Mouse (Mus musculus) kidney, embryonic 15.5 days (tissue): ENCODE measurements around the gene Slc29a1. TPM values are rescaled to one million over a fixed set of nuclear protein-coding genes. Genes with fewer than 3 reads are reported as not detected.

ENCODE experiments used
- ATAC-seq: fragments of 200-750 bp; cut with Nextera tagmentation; replicated peaks from 2 replicates; pipeline ENCODE4 v1.8.0; 2017; ENCODE audit warnings: moderate TSS enrichment; ENCODE audit not compliant: low FRiP score
- H3K27ac ChIP-seq: fragments of 300-500 bp; sonication (generic); 2 replicates; pipeline ENCODE4 v1.5.1; 2015; ENCODE audit warnings: mild to moderate bottlenecking, inconsistent platforms
- H3K27me3 ChIP-seq: fragments of 300-500 bp; sonication (generic); 2 replicates; pipeline ENCODE4 v1.6.1; 2015; ENCODE audit warnings: inconsistent platforms
- H3K36me3 ChIP-seq: fragments of 300-500 bp; sonication (generic); 2 replicates; pipeline ENCODE4 v1.6.1; 2015; ENCODE audit warnings: inconsistent platforms
- H3K4me1 ChIP-seq: fragments of 300-500 bp; sonication (generic); 2 replicates; pipeline ENCODE4 v1.6.1; 2015; ENCODE audit warnings: inconsistent platforms
- H3K4me2 ChIP-seq: fragments of 300-500 bp; sonication (generic); 2 replicates; pipeline ENCODE4 v1.6.1; 2015; ENCODE audit warnings: moderate library complexity, mild to moderate bottlenecking, inconsistent platforms
- H3K4me3 ChIP-seq: fragments of 300-500 bp; sonication (generic); replicated peaks from 2 replicates; pipeline ENCODE4 v1.5.1; 2015; ENCODE audit warnings: mild to moderate bottlenecking, inconsistent platforms
- H3K9ac ChIP-seq: fragments of 300-500 bp; sonication (generic); 2 replicates; pipeline ENCODE4 v1.6.1; 2015; ENCODE audit warnings: mild to moderate bottlenecking, inconsistent platforms
- H3K9me3 ChIP-seq: fragments of 300-500 bp; sonication (generic); replicated peaks from 2 replicates; pipeline ENCODE4 v1.6.1; 2016; ENCODE audit warnings: inconsistent platforms
- WGBS: fragments of 180-500 bp; shearing (Covaris S2); methylation state at CpG from one replicate; pipeline ENCODE4 v1.1.7; 2015; ENCODE audit warnings: mixed read lengths; 5-methylcytosine and 5-hydroxymethylcytosine counted together
- polyA plus RNA-seq: library from polyadenylated mRNA; unstranded; fragments of >200 nt; fragmentation: Nextera tagmentation; extraction: Ambion mirVana; gene quantifications from 2 replicates; pipeline ENCODE4 v1.2.1, GENCODE M21; 2015

Gene Slc29a1
- polyA plus RNA-seq, 1 experiment from 2014 or later = 102 TPM

GRCm38 (mm10) chr17:45606992-45607879 is 7.8 kb upstream of the Slc29a1 start:
- Histone ChIP-seq H3K4me1 (peaks cover 8% of the 10 kb centered on the region), H3K27me3 (peaks cover 2% of the 10 kb centered on the region; the same call in 1 of the 2 replicates), H3K9ac (no peak overlapping the region), H3K4me3 (no peak overlapping the region), H3K36me3 (no peaks in the 10 kb centered on the region), H3K4me2 (no peak overlapping the region), H3K9me3 (no peaks in the 10 kb centered on the region), H3K27ac (no peak overlapping the region)
- no peak for ATAC-seq
- 81% methylated on average over 15 of the region's 15 CpGs for WGBS

DNA sequence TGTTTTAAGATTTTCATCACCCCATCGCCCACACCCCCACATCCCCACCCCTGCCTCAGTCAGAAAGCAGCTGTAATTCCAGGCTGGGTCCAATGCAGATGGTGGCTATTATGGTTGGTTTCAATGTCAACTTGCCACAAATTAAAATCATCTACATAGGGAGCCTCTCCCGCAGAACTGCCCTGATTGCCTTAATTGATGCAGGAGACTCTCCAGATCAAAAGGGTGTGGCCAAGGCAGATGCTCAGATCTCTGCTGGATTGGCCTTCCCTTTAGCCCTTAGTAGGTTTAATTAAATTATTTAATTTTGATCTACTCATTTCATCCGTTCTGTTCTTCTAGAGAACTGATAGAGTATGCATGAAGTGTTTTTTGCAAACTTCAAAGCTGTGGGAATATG is 3.6 kb upstream of the Slc29a1 start:
- no peak overlapping the region for H3K4me3 ChIP-seq
- no peak overlapping the region for H3K4me2 ChIP-seq
- no peak overlapping the region for H3K9ac ChIP-seq
- H3K36me3 ChIP-seq = no peaks in the 10 kb centered on the region
- no peak overlapping the region for H3K27ac ChIP-seq
- H3K9me3 ChIP-seq = no peaks in the 10 kb centered on the region
- ATAC-seq = no peak
- H3K4me1 ChIP-seq = peaks cover 28% of the 10 kb centered on the region
- H3K27me3 ChIP-seq = peaks cover 24% of the 10 kb centered on the region
- 83% methylated on average over 3 of the region's 3 CpGs for WGBS

GRCm38 (mm10) chr17:45601877-45602304 is 2.5 kb upstream of the Slc29a1 start, which contains the start of gene Mymx:
TSS of gene Mymx (minus strand) at chr17:45602102.
- 39% methylated on average over 6 of the region's 6 CpGs for WGBS
- H3K4me2 ChIP-seq = peak within 1 kb of the TSS; percentile 7
- no peaks in the 10 kb centered on the region for H3K9me3 ChIP-seq

GRCm38 (mm10) chr17:45601325-45601724 is 1.9 kb upstream of the Slc29a1 start:
- H3K4me3 ChIP-seq = no peak overlapping the region
- peak overlapping the region; percentile 70 for H3K27ac ChIP-seq
- peaks cover 38% of the 10 kb centered on the region for H3K4me1 ChIP-seq
- no peaks in the 10 kb centered on the region for H3K9me3 ChIP-seq
- ATAC-seq = no peak
- H3K4me2 ChIP-seq = peak overlapping the region; percentile 7
- WGBS = 20% methylated on average over 22 of the region's 22 CpGs
- H3K36me3 ChIP-seq = no peaks in the 10 kb centered on the region
- no peak overlapping the region for H3K9ac ChIP-seq
- H3K27me3 ChIP-seq = peaks cover 24% of the 10 kb centered on the region

More at GRCm38 (mm10) chr17:45601877-45602304, 2.5 kb upstream of the Slc29a1 start, which contains the start of gene Mymx:
- no peak within 1 kb of the TSS for H3K9ac ChIP-seq
- H3K27ac ChIP-seq = peak within 1 kb of the TSS; percentile 70
- H3K36me3 ChIP-seq = no peaks in the 10 kb centered on the region
- H3K27me3 ChIP-seq = peaks cover 24% of the 10 kb centered on the region
- ATAC-seq = peak; percentile 24; the same call in 1 of the 2 replicates
- H3K4me1 ChIP-seq = peaks cover 32% of the 10 kb centered on the region
- no peak within 1 kb of the TSS for H3K4me3 ChIP-seq

- 55% methylated on average over 8 of the region's 8 CpGs for WGBS
- Histone ChIP-seq H3K36me3 (no peaks in the 10 kb centered on the region), H3K9me3 (no peaks in the 10 kb centered on the region), H3K27ac (no peak overlapping the region), H3K4me2 (peak overlapping the region; percentile 83), H3K4me1 (peaks cover 48% of the 10 kb centered on the region), H3K27me3 (peaks cover 24% of the 10 kb centered on the region), H3K9ac (no peak overlapping the region), H3K4me3 (no peak overlapping the region)
- no peak for ATAC-seq
Measured at GRCm38 (mm10) chr17:45600267-45600666, 861 bp upstream of the Slc29a1 start.

DNA sequence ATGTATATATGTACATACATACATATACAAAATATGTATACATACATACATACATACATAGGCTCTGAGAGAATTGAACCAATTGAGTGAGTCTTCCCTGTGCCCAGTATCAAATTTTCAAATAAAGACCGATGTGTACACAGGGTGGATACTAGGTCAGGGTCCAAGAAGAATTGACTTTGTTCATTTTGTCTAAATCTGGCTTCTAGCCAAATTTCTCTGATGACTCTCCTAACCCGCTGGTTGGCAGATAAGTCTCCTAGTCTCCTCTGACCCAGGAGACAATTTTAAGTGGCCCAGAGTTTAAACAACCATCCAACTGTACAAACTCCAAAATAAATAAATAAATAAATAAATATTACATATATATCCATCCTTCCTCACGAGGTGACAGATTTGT is 515 bp downstream of the Slc29a1 start:
- no peak overlapping the region; the same call in 1 of the 2 replicates for H3K9ac ChIP-seq
- H3K27ac ChIP-seq = peak overlapping the region; percentile 58; the same call in 1 of the 2 replicates
- H3K4me2 ChIP-seq = peak overlapping the region; percentile 83
- peak overlapping the region; percentile 45 for H3K4me3 ChIP-seq
- no peaks in the 10 kb centered on the region for H3K9me3 ChIP-seq
- H3K36me3 ChIP-seq = no peaks in the 10 kb centered on the region
- WGBS = 52% methylated on average over 3 of the region's 3 CpGs
- peaks cover 24% of the 10 kb centered on the region for H3K27me3 ChIP-seq
- H3K4me1 ChIP-seq = peaks cover 62% of the 10 kb centered on the region
- no peak for ATAC-seq

DNA sequence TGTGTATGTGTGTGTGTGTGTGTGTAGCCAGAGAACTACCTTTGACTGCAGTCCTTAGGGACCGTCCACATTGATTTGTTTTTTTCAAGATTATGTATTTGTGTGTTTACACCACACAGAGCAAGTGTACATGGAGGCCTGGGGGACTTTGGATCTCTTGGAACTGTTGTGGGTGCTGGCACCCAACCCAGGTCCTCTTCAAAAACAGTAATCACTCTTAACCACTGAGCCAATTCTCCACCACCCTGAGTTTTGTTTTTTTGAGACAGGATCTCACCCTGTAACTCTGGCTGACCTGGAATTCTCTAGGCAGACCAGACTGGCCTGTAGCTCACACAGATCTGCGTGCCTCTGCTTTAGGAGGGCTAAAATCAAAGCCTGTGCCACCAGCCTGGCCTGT is 1.0 kb downstream of the Slc29a1 start:
- Histone ChIP-seq H3K4me3 (no peak overlapping the region), H3K36me3 (no peaks in the 10 kb centered on the region), H3K27ac (peak overlapping the region; percentile 22; the same call in 1 of the 2 replicates), H3K9ac (no peak overlapping the region), H3K4me2 (0 out of 2 replicates have a peak overlapping the region, but pooled peaks have one; percentile 83), H3K27me3 (peaks cover 24% of the 10 kb centered on the region), H3K9me3 (no peaks in the 10 kb centered on the region), H3K4me1 (peaks cover 67% of the 10 kb centered on the region)
- ATAC-seq = no peak
- WGBS = 88% methylated on average over 2 of the region's 2 CpGs

GRCm38 (mm10) chr17:45597787-45598186 is 1.6 kb downstream of the Slc29a1 start:
- Histone ChIP-seq H3K36me3 (no peaks in the 10 kb centered on the region), H3K4me1 (peaks cover 73% of the 10 kb centered on the region), H3K9me3 (no peaks in the 10 kb centered on the region), H3K9ac (no peak overlapping the region), H3K27me3 (peaks cover 24% of the 10 kb centered on the region), H3K4me3 (no peak overlapping the region), H3K4me2 (no peak overlapping the region), H3K27ac (no peak overlapping the region)
- no peak for ATAC-seq
- WGBS = 28% methylated on average over 3 of the region's 3 CpGs

GRCm38 (mm10) chr17:45596631-45597396 is 2.6 kb downstream of the Slc29a1 start:
- no peak overlapping the region for H3K9ac ChIP-seq
- H3K27ac ChIP-seq = 0 out of 2 replicates have a peak overlapping the region, but pooled peaks have one; percentile 16
- H3K36me3 ChIP-seq = no peaks in the 10 kb centered on the region
- H3K4me3 ChIP-seq = no peak overlapping the region
- H3K4me2 ChIP-seq = no peak overlapping the region
- H3K9me3 ChIP-seq = no peaks in the 10 kb centered on the region
- H3K27me3 ChIP-seq = peaks cover 18% of the 10 kb centered on the region
- peaks cover 78% of the 10 kb centered on the region for H3K4me1 ChIP-seq
- 34% methylated on average over 11 of the region's 11 CpGs for WGBS
- ATAC-seq = 0 out of 2 replicates have a peak, but pooled peaks have one; percentile 31

GRCm38 (mm10) chr17:45595736-45596390 is 3.5 kb downstream of the Slc29a1 start:
- Histone ChIP-seq H3K27ac (peak overlapping the region; percentile 48), H3K36me3 (no peaks in the 10 kb centered on the region), H3K27me3 (peaks cover 9% of the 10 kb centered on the region), H3K4me2 (peak overlapping the region; percentile 99), H3K9ac (peak overlapping the region; percentile 78), H3K4me3 (peak overlapping the region; percentile 69), H3K9me3 (no peaks in the 10 kb centered on the region), H3K4me1 (peaks cover 80% of the 10 kb centered on the region)
- ATAC-seq = no peak; the same call in 1 of the 2 replicates
- WGBS = 3% methylated on average over 23 of the region's 23 CpGs
